Mouse (Mus musculus): ENCODE results near the gene Itgb6.

Itgb6 gene

DNA sequence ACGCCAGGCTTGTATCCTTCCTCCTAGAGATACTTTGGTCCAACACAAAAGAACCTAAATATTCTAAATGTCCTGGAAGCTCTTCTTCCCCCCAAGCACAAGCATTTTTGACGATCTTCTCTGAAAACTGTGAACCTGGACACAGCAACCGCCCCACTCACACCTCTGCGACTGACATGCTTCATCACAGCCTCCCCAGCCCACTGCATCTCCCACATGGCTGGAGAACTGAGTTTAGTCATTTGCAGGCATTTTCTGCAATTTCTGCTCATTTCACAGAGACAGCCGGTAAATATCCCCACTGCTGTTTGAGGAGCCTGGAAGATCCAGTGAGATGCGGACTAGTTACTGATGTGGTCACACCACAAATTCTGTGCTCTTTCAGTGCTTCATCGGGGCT lies 107.7 kb downstream of the Itgb6 start:
- DNase-seq (ENCODE audit: low spot score in 2 of 2): peak in 1 of 2 experiments; percentile 11

DNA sequence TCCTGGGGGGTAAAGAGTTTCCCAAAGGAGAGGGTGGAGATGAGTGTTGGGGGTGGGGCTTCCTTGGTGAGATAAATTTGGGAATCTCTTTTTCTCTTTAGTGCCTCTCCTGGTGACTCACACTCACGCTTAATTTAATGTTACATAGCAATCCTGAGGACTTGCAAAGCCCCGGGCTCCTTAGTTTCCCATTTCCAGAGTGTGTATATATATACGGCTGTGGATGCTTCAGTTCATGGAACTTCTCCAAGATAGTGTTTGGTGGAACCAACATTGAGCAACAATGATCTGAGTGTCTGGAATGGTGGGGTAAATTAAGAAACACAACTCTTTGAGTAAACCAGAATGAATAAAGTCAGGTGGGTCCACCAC lies 108.6 kb downstream of the Itgb6 start:
- DNase-seq (ENCODE audit: low spot score in 2 of 2): no peak

DNA sequence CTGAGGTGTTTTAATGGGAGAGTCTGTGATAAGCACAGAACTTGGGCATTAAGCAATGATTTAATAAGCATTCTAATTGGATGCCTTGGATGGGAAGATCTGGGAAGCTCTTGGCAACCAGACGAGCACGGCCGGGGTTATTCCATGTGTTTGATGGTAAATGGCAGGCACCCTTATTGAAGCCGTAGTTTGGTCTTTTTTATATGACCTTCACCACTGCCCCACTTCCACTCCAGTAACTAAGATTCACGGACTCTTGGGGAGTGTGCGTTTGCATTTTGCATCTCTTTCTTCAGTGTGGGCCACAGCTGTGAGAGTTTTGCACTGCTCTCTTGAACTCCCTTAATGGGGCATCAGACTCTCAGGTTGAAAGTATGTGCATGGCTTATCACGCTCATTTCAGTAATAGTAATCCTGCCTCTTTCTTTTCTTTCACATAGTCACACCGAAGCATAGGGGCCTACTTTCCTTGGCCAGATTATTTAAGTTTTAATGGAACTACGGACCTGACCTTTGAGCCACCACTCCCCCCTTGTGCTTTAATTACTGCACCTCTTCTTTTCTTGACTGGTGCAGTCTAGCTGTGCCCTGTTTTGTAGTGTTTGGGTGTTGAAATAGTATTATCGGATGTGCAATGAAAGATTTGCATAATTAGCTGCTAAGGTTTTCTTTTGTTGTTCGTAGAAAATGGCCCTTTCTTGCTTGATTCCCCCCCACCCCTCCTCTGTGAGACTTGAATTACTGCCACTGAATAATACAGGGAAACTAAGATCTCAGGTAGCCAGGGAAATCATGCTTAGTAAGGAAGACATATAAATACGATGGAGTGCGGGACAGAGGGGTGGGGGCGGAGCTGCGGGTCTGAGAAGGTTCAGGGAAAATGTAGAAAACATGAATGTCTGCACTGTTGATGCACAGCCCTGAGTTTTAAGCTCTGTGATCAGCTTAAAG lies 109.3 kb downstream of the Itgb6 start:
- no peak for DNase-seq (ENCODE audit: low spot score in 2 of 2)

DNA sequence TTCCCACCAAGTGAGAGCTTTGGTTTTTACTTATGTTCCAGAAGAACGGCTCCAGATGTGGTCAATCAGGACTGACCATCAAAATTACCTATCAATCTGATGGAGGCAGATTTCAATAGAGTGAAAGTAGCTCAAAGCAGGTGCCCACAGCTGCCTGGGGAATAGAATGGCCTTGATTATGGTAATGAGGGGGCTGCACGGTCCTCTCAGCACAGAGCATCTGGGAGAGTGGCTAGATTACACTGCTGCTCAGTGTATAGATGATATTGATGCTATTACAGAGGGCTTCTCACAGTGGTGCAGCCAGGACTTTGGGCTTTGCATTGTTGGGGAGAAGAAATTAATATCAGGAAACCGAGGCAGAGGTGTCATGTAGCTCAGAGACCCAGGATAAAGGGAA lies 110.8 kb downstream of the Itgb6 start:
- no peak for DNase-seq (ENCODE audit: low spot score in 2 of 2)

DNA sequence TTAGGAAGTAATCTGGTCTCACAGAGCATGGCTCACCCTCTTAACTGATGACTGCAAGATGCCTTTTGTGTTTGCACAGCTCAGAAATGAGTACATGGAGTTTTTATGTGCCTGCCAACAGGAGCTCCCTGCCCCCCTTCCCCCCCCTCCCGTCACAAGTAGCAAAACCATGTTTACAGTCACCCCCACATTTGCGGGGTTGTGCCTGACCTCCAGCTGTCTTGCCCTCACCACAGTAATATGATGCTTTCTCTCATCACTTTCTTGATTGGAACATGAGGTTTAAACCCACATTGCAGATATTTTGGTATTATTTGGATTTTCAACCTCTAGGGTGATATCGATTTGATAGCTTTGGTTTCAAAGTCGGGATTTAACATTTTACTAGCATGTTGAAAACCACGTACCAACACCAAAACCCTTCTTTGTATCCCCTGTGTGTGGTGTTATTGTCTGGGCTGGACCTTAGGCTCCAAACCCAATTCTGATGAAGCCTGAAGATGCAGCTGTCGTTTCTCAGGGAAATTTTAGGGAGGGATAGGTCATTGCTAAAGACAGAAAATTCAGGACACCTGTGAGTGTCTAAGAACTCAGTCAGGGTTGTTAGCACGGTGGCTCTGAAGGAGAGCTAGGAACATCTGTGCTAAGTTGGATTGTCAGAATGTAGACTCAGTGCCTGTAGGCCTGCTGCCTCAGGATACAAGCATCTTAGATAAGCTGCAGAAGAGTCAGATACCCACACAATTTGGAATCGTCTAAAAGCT lies 112.8 kb downstream of the Itgb6 start:
- DNase-seq (ENCODE audit: low spot score in 2 of 2): no peak

DNA sequence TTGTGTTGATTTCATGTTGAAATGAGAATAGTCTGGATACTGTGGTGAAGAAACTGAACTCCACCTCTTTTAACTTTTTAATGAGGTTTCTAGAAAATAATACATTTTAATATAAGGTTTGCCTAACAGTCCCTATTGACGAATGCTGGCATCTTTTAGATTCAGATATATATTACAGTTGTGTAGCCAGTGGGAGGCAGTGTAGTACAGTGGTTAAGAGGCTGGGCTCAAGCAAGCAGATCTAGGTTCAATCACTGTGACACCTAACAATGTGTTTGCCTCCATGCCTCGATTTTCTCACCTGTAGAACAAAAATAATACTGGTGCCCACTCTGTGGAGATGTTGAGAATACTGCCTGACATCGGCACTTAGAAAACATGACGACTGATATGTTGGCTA lies 114.5 kb downstream of the Itgb6 start:
- no peak for DNase-seq (ENCODE audit: low spot score in 2 of 2)

DNA sequence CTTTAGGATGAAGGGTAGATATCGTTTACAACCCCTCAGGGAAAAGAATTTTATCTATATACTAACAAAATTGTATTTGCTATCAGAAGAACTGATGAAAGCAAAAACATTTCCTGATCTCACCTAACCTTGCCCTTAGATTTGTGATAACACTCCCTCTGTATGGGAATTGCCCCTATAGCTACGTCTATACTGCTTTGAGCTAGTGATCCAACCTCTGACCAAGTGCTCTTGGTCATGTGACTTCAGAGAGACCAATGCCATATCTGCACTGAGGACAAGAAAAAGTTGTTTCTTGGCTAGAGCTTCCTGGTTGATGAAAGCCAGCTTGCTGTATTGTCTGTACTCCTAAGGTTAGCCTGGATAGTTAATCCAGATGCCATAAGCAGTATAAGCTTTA lies 121.1 kb downstream of the Itgb6 start:
- DNase-seq (ENCODE audit: low spot score in 2 of 2): no peak

DNA sequence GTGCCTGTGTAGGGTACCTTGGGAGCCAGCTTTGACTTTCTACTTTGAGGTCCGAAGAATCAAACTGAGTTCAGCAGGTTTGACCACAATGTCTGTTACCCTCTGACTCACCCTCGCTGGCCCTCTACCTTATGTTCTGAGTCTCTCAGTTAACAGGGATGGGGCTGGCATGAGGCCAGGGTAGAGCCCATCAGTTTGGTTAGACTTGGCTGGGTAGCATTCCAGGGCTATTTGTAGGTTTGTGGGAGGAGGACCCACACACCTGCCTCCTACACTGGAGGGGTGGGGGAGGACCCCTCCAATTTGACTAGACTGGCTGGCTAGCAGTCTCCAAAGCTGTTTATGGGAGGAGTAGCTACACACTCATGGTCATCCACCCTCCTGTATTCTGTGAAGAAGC lies 121.6 kb downstream of the Itgb6 start:
- DNase-seq (ENCODE audit: low spot score in 2 of 2): no peak

DNA sequence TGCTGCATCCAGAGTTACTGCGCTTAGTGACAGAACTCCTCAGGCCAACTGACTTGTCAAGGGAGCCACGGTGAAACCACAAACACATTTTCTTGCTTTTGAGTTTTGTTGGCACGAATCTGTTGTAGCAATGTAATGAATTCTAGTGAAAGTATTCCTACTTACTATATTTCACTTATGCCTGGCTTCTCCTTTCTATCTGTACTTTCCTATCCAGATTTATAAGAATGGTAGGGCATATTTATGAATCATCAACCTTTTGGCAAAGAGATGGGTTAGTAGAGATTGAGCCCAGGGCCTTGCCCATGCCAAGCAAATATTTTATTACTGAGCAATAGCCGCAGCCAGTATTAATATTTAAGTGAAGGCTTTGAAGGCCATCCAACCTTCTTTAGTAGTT lies 139.0 kb downstream of the Itgb6 start:
- DNase-seq (ENCODE audit: low spot score in 2 of 2): no peak

DNA sequence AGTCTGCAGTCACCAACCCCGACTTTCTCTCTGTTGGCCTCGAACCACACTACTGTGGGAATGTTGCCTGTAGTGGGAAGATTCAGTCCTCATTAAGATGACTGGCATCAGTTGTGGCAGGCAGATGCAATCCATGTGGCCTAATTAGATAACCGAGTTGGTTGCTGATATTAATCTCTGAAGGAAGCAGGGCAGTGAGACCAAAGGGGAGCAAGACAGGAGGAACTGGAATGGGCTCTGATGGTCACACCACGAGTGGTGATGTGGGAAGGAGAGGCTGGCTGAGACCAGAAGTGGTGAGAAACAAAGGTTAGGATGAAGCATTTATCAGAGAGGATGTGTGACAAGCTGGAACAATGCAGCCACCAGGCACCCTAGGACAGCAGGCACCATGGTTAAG lies 167.9 kb downstream of the Itgb6 start:
- no peak for DNase-seq (ENCODE audit: low spot score in 2 of 2)

DNA sequence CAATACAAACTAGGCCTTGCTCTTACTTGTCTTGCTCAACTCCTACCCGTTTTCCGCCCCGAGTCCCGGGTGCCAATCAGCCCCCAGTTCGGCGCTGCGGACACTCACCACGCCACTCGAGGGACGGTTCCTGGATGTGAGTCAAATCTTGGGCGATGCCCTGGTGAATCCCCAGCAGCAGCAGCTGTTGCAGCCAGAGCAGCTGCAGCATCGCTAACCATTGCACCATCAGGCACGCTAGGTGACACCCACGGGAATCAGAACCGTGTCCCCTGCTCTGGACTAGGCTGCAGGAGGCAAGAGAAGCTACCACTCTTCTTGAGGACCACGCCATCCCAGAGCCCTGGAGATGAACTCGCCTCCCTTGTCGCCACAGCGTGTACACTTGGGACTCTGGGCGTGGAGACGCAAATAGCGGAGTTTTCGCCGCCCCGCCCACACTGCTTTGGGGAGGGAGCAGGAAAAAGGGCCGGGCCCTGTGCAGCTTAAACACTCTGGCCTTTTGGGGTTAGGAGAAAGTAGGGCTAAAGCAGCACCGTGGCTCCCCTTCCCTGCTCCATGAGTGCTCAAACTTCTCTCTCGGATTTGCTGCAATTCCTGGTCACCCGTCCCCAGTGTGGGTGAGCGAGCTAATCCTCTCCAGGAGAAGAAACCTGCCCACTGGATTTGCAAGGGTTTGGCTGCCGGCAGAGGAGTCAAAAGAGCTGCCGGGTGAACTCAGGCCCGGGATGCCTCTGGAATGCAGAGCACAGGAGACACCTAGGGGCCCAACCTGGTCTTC lies 169.4 kb downstream of the Itgb6 start, which contains the start of gene Pla2r1:
Gene Pla2r1 (minus strand): TSS at position 407 of the 781 bp plus-strand sequence.
- DNase-seq (ENCODE audit: low spot score in 2 of 2): peak in 1 of 2 experiments; percentile 3

DNA sequence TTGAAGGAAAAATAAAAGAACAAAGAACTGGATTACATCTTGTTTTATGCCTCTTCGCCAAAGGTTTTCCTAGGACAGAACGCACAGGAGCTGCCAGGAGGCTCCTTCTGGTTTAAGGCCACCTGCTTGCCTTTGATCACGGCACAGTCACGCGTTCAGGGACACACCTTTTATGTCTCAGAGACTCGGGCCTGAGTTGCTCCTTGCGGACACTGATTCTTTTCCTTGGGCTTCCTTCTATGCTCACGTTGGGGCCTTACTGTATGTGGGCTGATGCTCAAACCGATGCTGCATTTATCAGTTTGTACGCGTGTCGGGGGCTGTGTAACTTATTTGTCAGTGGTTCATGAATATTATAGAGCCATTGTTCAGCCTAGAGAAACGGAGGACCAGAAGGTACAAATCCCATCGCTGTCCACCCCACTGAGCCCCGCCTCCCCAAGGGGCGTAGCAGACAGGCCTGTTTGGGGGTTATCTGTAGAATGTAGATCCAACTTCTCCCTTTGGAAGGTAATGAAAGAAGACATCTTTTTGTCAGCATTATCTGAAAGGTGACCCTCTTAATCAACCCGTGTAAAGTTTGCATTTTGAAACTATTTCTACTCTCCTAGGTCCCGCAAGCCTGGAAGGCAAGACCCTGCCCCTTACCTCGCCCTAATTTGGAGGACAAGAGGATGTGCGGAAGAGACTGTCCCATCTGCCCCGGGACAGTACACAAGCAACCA lies 170.1 kb downstream of the Itgb6 start:
- no peak for DNase-seq (ENCODE audit: low spot score in 2 of 2)

DNA sequence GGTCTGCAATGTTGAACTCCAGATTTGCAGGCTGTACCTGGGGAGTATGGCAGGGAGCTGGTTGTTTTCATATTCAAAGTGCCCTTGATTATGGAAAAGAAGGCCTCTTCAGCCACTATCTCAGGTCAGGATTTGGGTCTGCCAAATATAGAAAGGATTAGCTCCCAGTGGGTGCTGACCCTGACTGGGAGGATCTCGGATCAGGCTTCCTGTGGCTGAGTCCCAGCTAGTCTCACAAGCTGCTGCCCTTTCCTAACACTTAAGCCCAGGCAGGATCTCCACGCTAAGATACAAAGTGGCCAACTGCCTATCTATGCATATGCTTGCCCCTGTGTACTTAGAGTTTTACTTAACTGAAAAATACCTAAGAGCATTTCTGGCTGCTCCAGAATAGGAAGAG lies 170.8 kb downstream of the Itgb6 start:
- no peak for DNase-seq (ENCODE audit: low spot score in 2 of 2)

DNA sequence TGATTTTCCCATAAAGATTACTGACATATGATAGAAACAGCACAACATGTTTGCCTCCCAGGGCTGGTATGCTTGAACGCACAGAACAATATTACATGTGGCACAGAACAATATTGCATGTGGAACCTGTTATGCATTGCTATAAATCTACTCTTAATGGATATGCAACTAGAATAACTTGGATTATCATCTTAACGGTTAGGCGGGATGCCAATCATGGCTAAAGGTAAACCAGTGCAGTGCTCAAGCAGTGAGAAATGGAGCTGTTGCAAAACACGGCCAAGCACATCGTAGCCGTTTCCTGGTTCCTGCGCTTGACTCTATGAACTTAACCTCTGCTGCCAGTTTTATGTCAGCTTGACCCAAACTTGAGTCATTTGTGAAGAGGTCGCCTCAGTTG lies 171.9 kb downstream of the Itgb6 start:
- no peak for DNase-seq (ENCODE audit: low spot score in 2 of 2)

DNA sequence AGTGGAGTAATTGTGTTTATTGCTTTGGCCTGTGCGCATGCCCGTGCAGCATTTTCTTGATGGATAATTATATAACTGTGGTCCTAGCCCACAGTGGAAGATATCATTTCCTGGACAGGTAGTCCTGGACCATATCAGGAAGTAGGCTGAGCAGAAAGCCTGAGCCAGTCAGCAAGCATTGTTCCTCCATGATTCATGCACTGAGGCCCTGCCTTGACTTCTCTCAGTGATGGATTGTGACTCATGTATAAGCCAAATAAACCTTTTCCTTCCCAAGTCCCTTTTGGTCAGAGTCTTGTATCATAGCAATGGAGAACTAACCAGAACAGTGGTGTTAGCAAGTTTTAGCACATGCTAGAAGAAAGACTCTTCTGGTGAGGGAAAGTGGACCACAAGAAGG lies 172.6 kb downstream of the Itgb6 start:
- DNase-seq (ENCODE audit: low spot score in 2 of 2): no peak
